Mouse (Mus musculus): ENCODE measurements around the gene Itgb3. TPM values are rescaled to one million over a fixed set of nuclear protein-coding genes. Genes with fewer than 3 reads are reported as not detected.

Itgb3 gene
- polyA plus RNA-seq, 1 experiment from 2014 or later: 2.6 TPM

GRCm38 (mm10) chr11:104707084-104707483 lies 99.3 kb downstream of the Itgb3 start:
- Histone ChIP-seq H3K4me3 (no peak overlapping the region), H3K27ac (no peak overlapping the region), H3K9me3 (replicated peaks) (no peaks in the 10 kb centered on the region), H3K36me3 (no peaks in the 10 kb centered on the region), H3K27me3 (ENCODE audit: low read depth, poor library complexity, severe bottlenecking) (no peaks in the 10 kb centered on the region), H3K4me1 (no peaks in the 10 kb centered on the region)
- 68% methylated on average over 2 of the region's 2 CpGs for WGBS
- DNase-seq (ENCODE audit: low spot score): no peak

Other genes with a start within 250 kb of the Itgb3 start
- gene Kansl1, start 139.1 kb upstream of the Itgb3 start, polyA plus RNA-seq (2016; fragmentation: Nextera tagmentation; extraction: Ambion mirVana): 26.9 and 30.4 TPM in 2 replicates
- gene Cdc27, start 57.4 kb upstream of the Itgb3 start, polyA plus RNA-seq (2016; fragmentation: Nextera tagmentation; extraction: Ambion mirVana): 49.5 and 60.4 TPM in 2 replicates
- gene Myl4, start 57.3 kb upstream of the Itgb3 start, polyA plus RNA-seq (2016; fragmentation: Nextera tagmentation; extraction: Ambion mirVana): 3.0 and 3.1 TPM in 2 replicates
- gene Gm11639, start 77.7 kb downstream of the Itgb3 start, polyA plus RNA-seq (2016; fragmentation: Nextera tagmentation; extraction: Ambion mirVana): not detected in 2 replicates

Measured in limb, embryonic 10.5 days (tissue).